Mouse (Mus musculus) embryonic fibroblast, embryonic 13.5 days (primary cell): ENCODE data around the gene Actc1. TPM values are rescaled to one million over a fixed set of nuclear protein-coding genes. Genes with fewer than 3 reads are reported as not detected.

ENCODE experiments used
- H3K27ac ChIP-seq: 2 replicates; pipeline ENCODE4 v1.5.1; 2012; ENCODE audit warnings: low read length, control low read depth, inconsistent platforms; ENCODE audit not compliant: insufficient read depth
- H3K4me1 ChIP-seq: 2 replicates; pipeline ENCODE4 v1.6.1; 2011; ENCODE audit warnings: low read length; ENCODE audit not compliant: control insufficient read depth, insufficient read depth
- H3K4me3 ChIP-seq: 2 replicates; pipeline ENCODE4 v1.5.1; 2011; ENCODE audit warnings: mild to moderate bottlenecking, control low read depth, low read length; ENCODE audit not compliant: insufficient read depth
- CTCF ChIP-seq: IDR thresholded peaks from 2 replicates; pipeline ENCODE4 v1.5.1; 2011; ENCODE audit warnings: mild to moderate bottlenecking, control low read depth, low read length, moderate library complexity, borderline replicate concordance; ENCODE audit not compliant: insufficient read depth
- POLR2A ChIP-seq: IDR thresholded peaks from 2 replicates; pipeline ENCODE4 v1.6.1; 2011; ENCODE audit warnings: low read depth, mild to moderate bottlenecking, control low read depth, low read length, moderate library complexity
- polyA plus RNA-seq: library from polyadenylated mRNA; stranded (reverse); fragments of >200 nt; gene quantifications from 2 replicates; pipeline ENCODE4 v1.2.4, GENCODE M21; 2011; ENCODE audit warnings: low read depth; ENCODE audit not compliant: missing spikeins, insufficient read length

Gene Actc1
- polyA plus RNA-seq, 1 experiment: 1.2 TPM

DNA sequence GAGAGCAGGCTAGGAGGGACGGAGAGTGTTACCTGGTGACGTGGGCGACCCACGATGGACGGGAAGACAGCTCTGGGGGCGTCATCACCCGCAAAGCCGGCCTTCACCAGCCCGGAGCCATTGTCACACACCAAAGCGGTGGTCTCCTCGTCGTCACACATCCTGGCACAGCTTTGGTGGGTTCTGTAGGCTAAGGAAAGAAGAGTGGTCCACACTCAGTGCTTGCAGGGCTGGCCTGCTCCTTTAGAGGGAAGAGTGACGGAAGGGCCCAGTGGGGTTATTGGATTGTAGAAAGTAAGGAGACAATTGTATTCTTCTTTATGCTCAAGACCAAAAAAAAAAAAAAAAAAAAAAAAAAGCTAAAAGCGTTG lies 1.5 kb downstream of the Actc1 start:
- no peak for TF ChIP-seq CTCF
- no peak for TF ChIP-seq POLR2A
- H3K27ac ChIP-seq: no peak overlapping the region
- H3K4me3 ChIP-seq: no peak overlapping the region
- H3K4me1 ChIP-seq: no peaks in the 10 kb centered on the region

DNA sequence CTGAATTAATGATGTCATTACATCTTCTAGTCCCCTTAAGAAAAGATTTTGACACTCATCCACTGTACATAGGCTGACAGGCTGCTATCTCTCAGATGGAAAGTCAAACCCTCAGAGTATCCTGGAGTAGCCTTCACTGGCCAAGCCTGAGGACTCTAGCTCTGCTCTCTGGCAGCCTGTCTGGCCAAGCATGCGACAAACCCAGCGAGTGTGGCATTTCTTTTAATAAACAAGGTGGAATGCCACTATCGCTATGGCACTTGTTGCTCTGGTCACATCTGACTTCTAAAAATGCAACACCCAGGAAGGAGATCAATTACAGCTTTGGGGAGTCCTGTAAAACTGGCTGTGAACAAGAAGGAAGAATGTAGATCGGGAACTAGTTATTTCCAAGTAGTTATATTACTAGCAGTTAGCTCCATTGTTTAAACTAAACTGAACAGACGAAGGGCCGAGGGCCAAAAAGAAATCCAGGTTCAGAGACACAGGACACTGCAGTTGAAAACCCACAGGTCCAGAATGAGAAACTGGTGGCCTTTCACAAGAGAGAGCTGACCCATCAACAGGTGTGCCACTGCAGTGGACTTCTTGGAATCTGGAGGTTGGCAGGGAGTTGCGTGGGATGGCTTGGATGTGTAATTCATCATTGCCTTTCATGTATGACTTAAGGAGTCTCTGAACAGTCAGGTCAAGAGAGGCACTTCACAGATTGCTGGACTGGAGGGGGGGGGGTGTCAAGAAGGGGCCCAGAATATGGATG lies 2.1 kb downstream of the Actc1 start:
- Histone ChIP-seq H3K4me1 (no peaks in the 10 kb centered on the region), H3K27ac (no peak overlapping the region), H3K4me3 (no peak overlapping the region)
- TF ChIP-seq POLR2A: no peak
- TF ChIP-seq CTCF: no peak

DNA sequence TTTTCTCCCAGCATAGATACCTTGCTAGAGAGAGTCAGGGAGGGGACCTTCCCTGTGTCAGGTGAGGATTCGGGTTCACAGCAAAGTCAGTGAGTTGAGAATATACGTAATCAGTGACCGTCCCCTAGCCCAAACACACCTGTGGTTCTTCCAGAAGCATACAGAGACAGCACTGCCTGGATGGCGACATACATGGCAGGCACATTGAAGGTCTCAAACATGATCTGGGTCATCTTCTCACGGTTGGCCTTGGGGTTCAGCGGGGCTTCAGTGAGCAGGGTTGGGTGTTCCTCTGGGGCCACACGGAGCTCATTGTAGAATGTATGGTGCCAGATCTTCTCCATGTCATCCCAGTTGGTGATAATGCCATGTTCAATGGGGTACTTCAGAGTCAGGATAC lies 3.2 kb downstream of the Actc1 start:
- no peak overlapping the region for H3K27ac ChIP-seq
- TF ChIP-seq POLR2A (no peak), CTCF (no peak)
- H3K4me3 ChIP-seq: no peak overlapping the region
- no peaks in the 10 kb centered on the region for H3K4me1 ChIP-seq

DNA sequence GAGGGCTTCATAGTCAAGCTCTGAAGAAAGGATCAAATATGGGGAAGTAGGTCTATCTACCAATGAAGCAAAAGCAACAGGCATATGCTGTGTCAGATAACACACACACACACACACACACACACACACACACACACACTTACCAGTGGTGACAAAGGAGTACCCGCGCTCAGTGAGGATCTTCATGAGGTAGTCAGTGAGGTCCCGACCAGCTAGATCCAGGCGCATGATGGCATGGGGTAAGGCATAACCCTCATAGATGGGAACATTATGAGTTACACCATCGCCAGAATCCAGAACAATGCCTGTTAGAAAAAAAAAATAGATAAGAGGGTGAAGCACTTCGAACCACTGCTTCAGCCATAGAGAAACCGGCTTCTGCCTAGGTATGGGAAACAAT lies 4.0 kb downstream of the Actc1 start:
- TF ChIP-seq CTCF (no peak), POLR2A (no peak)
- Histone ChIP-seq H3K27ac (no peak overlapping the region), H3K4me1 (no peaks in the 10 kb centered on the region), H3K4me3 (no peak overlapping the region)

DNA sequence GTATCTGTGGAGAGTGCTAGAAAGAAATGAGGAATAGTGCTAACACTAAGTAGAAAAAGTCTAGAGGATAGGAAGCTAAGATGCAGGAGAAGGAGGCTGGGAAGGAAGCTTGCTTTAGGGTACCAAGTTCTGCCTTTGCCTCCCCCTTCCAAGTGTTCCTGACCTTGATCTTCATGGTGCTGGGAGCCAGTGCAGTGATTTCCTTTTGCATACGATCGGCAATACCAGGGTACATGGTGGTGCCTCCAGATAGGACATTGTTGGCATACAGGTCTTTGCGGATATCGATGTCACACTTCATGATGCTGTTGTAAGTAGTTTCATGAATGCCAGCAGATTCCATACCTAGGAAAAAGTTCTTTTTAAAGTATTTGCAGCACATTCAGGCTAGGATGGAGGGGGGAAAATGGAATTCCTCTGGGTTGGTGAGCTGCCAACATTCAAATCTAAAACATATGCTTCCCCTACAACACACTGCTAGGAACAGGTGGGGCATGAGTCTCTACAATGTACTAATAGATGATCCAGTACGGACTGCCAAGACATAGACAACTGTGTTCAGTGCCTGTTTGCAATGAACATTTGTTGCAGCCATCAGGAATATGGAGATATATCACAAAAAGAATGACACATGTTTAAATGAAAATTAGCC lies 5.3 kb downstream of the Actc1 start:
- Histone ChIP-seq H3K4me1 (no peaks in the 10 kb centered on the region), H3K4me3 (no peak overlapping the region), H3K27ac (no peak overlapping the region)
- TF ChIP-seq CTCF (no peak), POLR2A (no peak)

DNA sequence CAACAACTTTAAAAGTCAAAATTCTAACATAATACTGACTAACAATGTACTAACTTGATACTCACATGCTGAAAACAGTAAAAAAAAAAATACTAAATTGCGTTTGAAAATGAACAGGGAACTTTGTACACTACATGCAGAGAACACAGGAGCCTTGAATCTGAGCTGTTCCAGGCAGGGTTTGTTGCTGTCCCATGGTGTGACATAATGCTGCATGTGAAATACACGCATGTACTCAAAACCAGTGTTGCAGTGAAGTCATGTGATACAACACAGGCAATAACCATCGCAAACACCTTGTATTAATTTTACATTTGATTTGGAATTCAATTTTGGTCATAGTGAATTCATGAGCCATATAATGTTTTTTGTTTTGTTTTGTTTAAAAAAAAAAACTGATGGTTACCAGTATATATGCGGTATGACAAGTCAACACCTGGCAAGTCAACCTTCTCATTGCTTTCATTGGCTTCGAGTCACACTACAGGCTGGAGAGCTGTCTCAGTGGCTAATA lies 7.1 kb downstream of the Actc1 start:
- TF ChIP-seq POLR2A (no peak), CTCF (no peak)
- Histone ChIP-seq H3K4me1 (no peaks in the 10 kb centered on the region), H3K27ac (no peak overlapping the region), H3K4me3 (no peak overlapping the region)

DNA sequence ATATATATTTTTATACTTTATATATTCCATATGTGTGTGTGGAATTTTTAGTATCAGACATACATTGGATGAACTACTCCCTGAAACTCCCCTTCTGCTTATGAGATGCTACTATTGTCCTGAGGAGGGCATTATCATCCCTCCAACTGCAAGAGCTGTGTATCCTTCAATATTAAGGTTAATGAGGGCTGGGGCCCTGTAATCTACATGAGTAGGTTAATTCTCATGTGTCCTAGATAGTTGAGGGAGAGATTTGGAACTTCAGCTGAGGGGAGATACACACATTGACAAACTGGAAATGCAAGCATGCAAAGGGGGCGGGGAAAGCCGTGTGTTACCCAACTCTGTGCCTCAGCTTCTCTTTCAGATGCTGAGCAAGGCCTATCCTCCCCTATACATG lies 15.4 kb downstream of the Actc1 start:
- H3K4me1 ChIP-seq: no peaks in the 10 kb centered on the region
- no peak overlapping the region for H3K4me3 ChIP-seq
- H3K27ac ChIP-seq: no peak overlapping the region
- TF ChIP-seq CTCF: no peak
- TF ChIP-seq POLR2A: no peak

DNA sequence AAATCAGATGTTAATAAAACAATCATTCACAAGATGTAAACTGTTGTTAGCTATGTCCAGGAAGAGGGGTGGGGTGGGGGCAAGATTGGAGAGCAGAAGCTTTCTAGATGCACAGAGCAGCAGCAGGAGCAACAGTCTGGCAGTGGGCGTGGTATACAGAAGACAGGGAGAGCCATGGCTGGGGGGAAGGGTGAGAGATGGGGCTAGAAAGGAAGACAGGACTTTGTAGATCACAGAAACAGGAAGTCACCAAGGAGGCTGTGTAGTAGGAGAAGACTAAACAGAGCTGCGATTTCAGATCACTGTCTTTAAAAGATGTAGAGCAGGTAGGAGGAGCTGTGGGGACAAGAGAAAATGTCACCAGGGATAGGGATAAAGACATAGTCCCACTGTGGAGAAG lies 21.1 kb downstream of the Actc1 start:
- TF ChIP-seq CTCF (no peak), POLR2A (no peak)
- Histone ChIP-seq H3K4me3 (no peak overlapping the region), H3K4me1 (no peaks in the 10 kb centered on the region), H3K27ac (no peak overlapping the region)

DNA sequence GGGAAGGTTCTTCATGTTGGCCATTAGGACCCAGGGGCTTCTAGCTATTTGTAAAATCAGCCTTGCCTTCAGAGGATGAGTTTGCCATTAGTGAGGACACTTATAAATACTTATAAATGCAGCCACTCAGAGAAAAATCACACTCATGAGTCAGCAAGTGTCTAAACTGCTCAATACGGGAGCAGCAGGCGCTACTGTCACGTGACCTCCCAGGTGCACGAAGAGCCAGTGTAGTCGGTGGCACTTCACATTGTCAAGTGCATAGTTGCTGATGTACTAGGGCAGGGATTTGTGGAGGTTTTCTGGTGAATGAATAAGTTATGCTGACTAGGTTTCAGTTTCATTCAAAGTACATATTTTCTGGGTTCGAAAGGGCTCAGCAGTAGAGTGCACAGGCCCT lies 30.0 kb downstream of the Actc1 start:
- no peaks in the 10 kb centered on the region for H3K4me1 ChIP-seq
- no peak overlapping the region for H3K4me3 ChIP-seq
- no peak overlapping the region for H3K27ac ChIP-seq
- TF ChIP-seq CTCF (no peak), POLR2A (no peak)

DNA sequence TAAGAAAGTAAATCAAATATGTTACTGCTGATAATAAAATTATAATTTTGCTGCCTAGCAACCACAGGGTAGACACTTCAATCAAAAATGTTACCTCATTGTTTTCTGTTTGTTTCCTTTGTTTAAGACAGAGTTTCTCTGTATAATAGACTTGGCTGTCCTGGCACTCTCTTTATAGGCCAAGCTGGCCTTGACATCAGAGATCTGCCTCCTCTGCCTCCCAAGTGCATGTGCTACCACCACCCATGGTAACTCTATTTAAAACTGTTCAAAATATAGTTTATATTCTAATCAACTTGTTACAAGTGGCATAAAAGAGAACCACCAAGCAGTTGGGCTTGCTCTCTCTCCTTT lies 33.2 kb downstream of the Actc1 start:
- no peaks in the 10 kb centered on the region for H3K4me1 ChIP-seq
- H3K27ac ChIP-seq: no peak overlapping the region
- TF ChIP-seq CTCF (no peak), POLR2A (no peak)
- no peak overlapping the region for H3K4me3 ChIP-seq
